Mouse (Mus musculus): ENCODE measurements at regions not wholly inside any gene's neighbourhood (a gene's known extent, or its start where the extent isn't known, plus 50 kb on each side); places are given as distances from the start of the nearest gene placed in this dataset.
A peak's percentile ranks its signal among the peaks of the same experiment; 100 is the strongest.

DNA sequence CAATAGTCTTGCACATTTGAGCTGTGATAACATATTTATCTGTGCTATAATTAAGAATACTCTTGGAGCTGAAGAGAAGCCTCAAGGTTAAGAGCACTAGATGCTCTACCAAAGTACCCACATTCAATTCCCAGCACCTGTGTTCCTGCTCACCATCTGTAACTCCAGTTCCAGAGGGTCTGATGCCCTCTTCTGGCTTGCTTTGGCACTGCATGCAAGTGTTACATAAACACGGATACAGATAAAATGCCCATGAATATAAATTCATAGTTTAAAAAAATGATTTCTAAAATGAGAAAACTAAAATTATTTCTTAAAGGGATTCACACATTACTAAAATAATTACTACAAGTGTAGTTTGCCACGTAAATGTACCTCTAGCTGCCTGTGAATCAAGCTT, 364.3 kb downstream of the Tox3 start:
- no peaks in the 10 kb centered on the region for H3K4me1 ChIP-seq (ENCODE audit: control insufficient read depth, insufficient read depth)
- no peak overlapping the region for H3K4me2 ChIP-seq (ENCODE audit: low read depth, low read length)
- no peak overlapping the region for H3K27ac ChIP-seq (ENCODE audit: low read depth)
- ATAC-seq (ENCODE audit: insufficient read depth, low read depth) = no peak
- 91% methylated on average over 2 of the region's 2 CpGs for WGBS
- no peak overlapping the region for H3K9ac ChIP-seq (replicated peaks; ENCODE audit: low read depth, low read length)
- no peak overlapping the region for H3K4me3 ChIP-seq (ENCODE audit: low read depth, low read length)
- DNase-seq (ENCODE audit: low spot score) = no peak
- no peaks in the 10 kb centered on the region for H3K36me3 ChIP-seq (replicated peaks; ENCODE audit: control insufficient read depth, insufficient read depth, low read length)
- TF ChIP-seq CTCF (IDR thresholded peaks at IDR 0.05; ENCODE audit: low read depth) (0 out of 2 replicates have a peak, but pooled peaks have one; percentile 2), EP300 (IDR thresholded peaks at IDR 0.05; ENCODE audit: low read depth) (no peak)
- H3K9me3 ChIP-seq (replicated peaks; ENCODE audit: control insufficient read depth, low read length) = no peaks in the 10 kb centered on the region
- no peaks in the 10 kb centered on the region for H3K27me3 ChIP-seq (ENCODE audit: control insufficient read depth, insufficient read depth, low read length)

DNA sequence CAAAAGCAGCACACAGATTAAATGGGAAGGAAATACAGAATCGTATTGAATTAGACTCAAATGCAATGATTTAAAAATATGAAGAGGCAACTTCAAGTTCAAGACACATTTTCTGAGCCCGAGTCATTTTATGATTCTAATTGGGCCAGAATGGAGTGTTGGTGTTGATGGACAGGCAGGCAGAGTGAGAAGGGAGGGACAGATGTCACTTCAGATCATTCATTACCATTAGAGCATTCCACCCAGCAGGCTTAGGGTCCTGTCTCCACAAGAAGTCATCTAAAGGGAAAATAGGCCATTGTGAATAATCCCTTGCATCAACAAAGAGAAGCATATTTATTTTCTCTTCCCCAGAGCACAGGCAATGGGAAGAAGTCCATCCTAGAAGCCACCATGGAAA, 365.6 kb downstream of the Tox3 start:
- no peaks in the 10 kb centered on the region for H3K9me3 ChIP-seq (replicated peaks; ENCODE audit: control insufficient read depth, low read length)
- H3K27ac ChIP-seq (ENCODE audit: low read depth) = no peak overlapping the region
- H3K27me3 ChIP-seq (ENCODE audit: control insufficient read depth, insufficient read depth, low read length) = no peaks in the 10 kb centered on the region
- DNase-seq (ENCODE audit: low spot score) = no peak
- TF ChIP-seq EP300 (IDR thresholded peaks at IDR 0.05; ENCODE audit: low read depth) = no peak
- TF ChIP-seq CTCF (IDR thresholded peaks at IDR 0.05; ENCODE audit: low read depth) = no peak
- no peak overlapping the region for H3K4me3 ChIP-seq (ENCODE audit: low read depth, low read length)
- no peak overlapping the region for H3K4me2 ChIP-seq (ENCODE audit: low read depth, low read length)
- 85% methylated on average over 2 of the region's 2 CpGs for WGBS
- H3K36me3 ChIP-seq (replicated peaks; ENCODE audit: control insufficient read depth, insufficient read depth, low read length) = no peaks in the 10 kb centered on the region
- no peak overlapping the region for H3K9ac ChIP-seq (replicated peaks; ENCODE audit: low read depth, low read length)
- no peaks in the 10 kb centered on the region for H3K4me1 ChIP-seq (ENCODE audit: control insufficient read depth, insufficient read depth)
- no peak for ATAC-seq (ENCODE audit: insufficient read depth, low read depth)

DNA sequence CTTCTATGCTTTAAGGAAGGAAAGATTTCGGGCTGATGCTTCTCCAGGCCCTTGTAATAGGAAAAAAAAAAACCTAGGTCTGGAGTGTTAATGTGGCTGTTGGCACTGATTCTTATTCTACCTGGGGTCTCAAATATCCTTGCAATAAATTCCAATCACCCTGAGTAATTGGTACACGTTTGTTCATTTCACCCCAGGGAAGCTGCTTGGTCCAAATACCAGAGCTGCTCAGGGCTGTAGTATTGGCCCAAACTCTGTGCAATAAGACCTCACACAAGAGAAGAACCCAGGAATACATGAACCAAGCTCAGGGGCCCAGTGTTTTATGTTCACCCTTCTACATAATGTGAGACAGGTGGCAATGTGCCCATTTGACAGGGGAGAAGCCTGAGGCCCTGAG, 366.8 kb downstream of the Tox3 start:
- no peak for DNase-seq (ENCODE audit: low spot score)
- Histone ChIP-seq H3K9ac (replicated peaks; ENCODE audit: low read depth, low read length) (no peak overlapping the region), H3K36me3 (replicated peaks; ENCODE audit: control insufficient read depth, insufficient read depth, low read length) (no peaks in the 10 kb centered on the region), H3K4me3 (ENCODE audit: low read depth, low read length) (no peak overlapping the region), H3K27ac (ENCODE audit: low read depth) (no peak overlapping the region), H3K9me3 (replicated peaks; ENCODE audit: control insufficient read depth, low read length) (no peaks in the 10 kb centered on the region), H3K4me1 (ENCODE audit: control insufficient read depth, insufficient read depth) (no peaks in the 10 kb centered on the region), H3K4me2 (ENCODE audit: low read depth, low read length) (no peak overlapping the region), H3K27me3 (ENCODE audit: control insufficient read depth, insufficient read depth, low read length) (no peaks in the 10 kb centered on the region)
- ATAC-seq (ENCODE audit: insufficient read depth, low read depth) = no peak
- WGBS = 79% methylated on average over 2 of the region's 2 CpGs
- TF ChIP-seq EP300 (IDR thresholded peaks at IDR 0.05; ENCODE audit: low read depth) (no peak), CTCF (IDR thresholded peaks at IDR 0.05; ENCODE audit: low read depth) (no peak)

DNA sequence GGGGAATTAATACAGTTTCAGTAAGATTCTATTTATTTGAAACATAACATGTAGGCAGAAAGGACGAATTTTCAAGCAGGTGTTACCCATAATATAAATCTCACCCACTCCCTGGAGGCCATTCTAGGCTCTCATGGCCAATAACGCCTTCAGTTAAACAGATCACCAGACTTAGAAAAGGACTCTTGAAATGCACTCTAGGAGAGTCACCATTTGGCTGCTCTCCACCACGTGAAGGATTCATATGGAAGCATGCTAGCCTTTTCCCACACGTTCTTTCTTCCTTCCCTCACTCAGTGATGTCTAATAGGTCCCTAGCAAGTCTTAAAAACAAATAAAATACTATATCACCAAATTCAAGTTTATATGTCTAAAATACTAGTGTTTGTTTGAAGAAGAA, 367.7 kb downstream of the Tox3 start:
- TF ChIP-seq EP300 (IDR thresholded peaks at IDR 0.05; ENCODE audit: low read depth) (no peak), CTCF (IDR thresholded peaks at IDR 0.05; ENCODE audit: low read depth) (no peak)
- Histone ChIP-seq H3K9me3 (replicated peaks; ENCODE audit: control insufficient read depth, low read length) (no peaks in the 10 kb centered on the region), H3K36me3 (replicated peaks; ENCODE audit: control insufficient read depth, insufficient read depth, low read length) (no peaks in the 10 kb centered on the region), H3K4me2 (ENCODE audit: low read depth, low read length) (no peak overlapping the region), H3K27ac (ENCODE audit: low read depth) (no peak overlapping the region), H3K4me1 (ENCODE audit: control insufficient read depth, insufficient read depth) (no peaks in the 10 kb centered on the region), H3K4me3 (ENCODE audit: low read depth, low read length) (no peak overlapping the region), H3K9ac (replicated peaks; ENCODE audit: low read depth, low read length) (no peak overlapping the region), H3K27me3 (ENCODE audit: control insufficient read depth, insufficient read depth, low read length) (no peaks in the 10 kb centered on the region)
- DNase-seq (ENCODE audit: low spot score) (no peak), ATAC-seq (ENCODE audit: insufficient read depth, low read depth) (no peak)
- whole genome bisulfite sequencing = 63% methylated on average over 4 of the region's 4 CpGs

DNA sequence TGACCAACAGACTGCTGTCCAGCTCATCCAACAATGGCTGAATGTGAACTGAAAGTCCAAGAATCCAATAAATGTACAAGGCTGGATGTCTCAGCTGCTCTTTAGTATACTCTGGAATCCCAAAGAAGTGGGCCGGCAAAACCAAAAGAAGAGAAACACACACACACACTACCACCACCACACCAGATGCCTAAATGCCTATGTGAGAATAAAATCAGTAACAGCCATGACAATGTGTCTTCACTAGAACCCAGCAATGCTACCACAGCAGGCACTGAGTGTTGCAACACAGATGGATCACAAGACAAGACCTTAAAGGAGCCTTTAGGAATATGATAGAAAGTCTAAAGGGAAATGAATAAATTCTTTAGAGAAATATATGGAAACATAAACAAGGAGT, 385.3 kb downstream of the Tox3 start:
- Histone ChIP-seq H3K4me2 (ENCODE audit: low read depth, low read length) (no peak overlapping the region), H3K4me1 (ENCODE audit: control insufficient read depth, insufficient read depth) (no peaks in the 10 kb centered on the region), H3K9ac (replicated peaks; ENCODE audit: low read depth, low read length) (no peak overlapping the region), H3K27me3 (ENCODE audit: control insufficient read depth, insufficient read depth, low read length) (no peaks in the 10 kb centered on the region), H3K4me3 (ENCODE audit: low read depth, low read length) (no peak overlapping the region), H3K36me3 (replicated peaks; ENCODE audit: control insufficient read depth, insufficient read depth, low read length) (no peaks in the 10 kb centered on the region), H3K27ac (ENCODE audit: low read depth) (no peak overlapping the region), H3K9me3 (replicated peaks; ENCODE audit: control insufficient read depth, low read length) (no peaks in the 10 kb centered on the region)
- DNase-seq (ENCODE audit: low spot score) (no peak), ATAC-seq (ENCODE audit: insufficient read depth, low read depth) (no peak)
- 89% methylated on average over 1 of the region's 1 CpGs for WGBS
- TF ChIP-seq EP300 (IDR thresholded peaks at IDR 0.05; ENCODE audit: low read depth) (no peak), CTCF (IDR thresholded peaks at IDR 0.05; ENCODE audit: low read depth) (no peak)

DNA sequence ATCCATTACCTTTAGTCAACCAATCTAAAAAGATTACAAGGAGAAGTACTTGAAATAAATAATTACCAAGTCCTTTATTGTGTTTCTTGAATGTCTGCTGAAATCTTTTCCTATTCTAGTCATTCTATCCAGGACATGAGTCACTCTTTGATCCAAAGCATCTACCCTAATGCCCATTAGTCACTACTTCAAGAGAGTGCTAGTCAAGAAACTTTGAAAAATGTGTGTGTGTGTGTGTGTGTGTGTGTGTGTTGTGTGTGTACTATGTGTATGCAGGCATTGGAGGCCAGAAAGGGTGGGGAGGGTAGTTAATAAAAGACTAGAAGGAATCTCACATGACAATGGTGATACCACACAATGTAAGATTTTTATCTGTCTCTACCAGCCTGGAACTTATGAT, 390.7 kb downstream of the Tox3 start:
- no peak overlapping the region for H3K27ac ChIP-seq (ENCODE audit: low read depth)
- TF ChIP-seq CTCF (IDR thresholded peaks at IDR 0.05; ENCODE audit: low read depth) (no peak), EP300 (IDR thresholded peaks at IDR 0.05; ENCODE audit: low read depth) (no peak)
- no peak overlapping the region for H3K9ac ChIP-seq (replicated peaks; ENCODE audit: low read depth, low read length)
- no peaks in the 10 kb centered on the region for H3K9me3 ChIP-seq (replicated peaks; ENCODE audit: control insufficient read depth, low read length)
- H3K4me2 ChIP-seq (ENCODE audit: low read depth, low read length) = no peak overlapping the region
- ATAC-seq (ENCODE audit: insufficient read depth, low read depth) = no peak
- H3K27me3 ChIP-seq (ENCODE audit: control insufficient read depth, insufficient read depth, low read length) = no peaks in the 10 kb centered on the region
- no peaks in the 10 kb centered on the region for H3K36me3 ChIP-seq (replicated peaks; ENCODE audit: control insufficient read depth, insufficient read depth, low read length)
- no peak for DNase-seq (ENCODE audit: low spot score)
- no peaks in the 10 kb centered on the region; the same call in 1 of the 2 replicates for H3K4me1 ChIP-seq (ENCODE audit: control insufficient read depth, insufficient read depth)
- no peak overlapping the region for H3K4me3 ChIP-seq (ENCODE audit: low read depth, low read length)

All from heart, postnatal 0 days (tissue).